Mouse (Mus musculus) megakaryocyte, adult 5-6 weeks (primary cell): Measurements from ENCODE around the gene Tpst1. TPM values are rescaled to one million over a fixed set of nuclear protein-coding genes. Genes with fewer than 3 reads are reported as not detected.

Source experiments
- ATAC-seq: 2 replicates; pipeline ENCODE4 v1.8.0; 2016; ENCODE audit warnings: mild to moderate bottlenecking, inconsistent platforms; ENCODE audit not compliant: poor library complexity, severe bottlenecking
- total RNA-seq, 2 experiments: library from RNA; stranded (forward) in 1 of 2; stranded (reverse) in 1 of 2; fragments of 153-499, 151-499 nt in 1 of 2; fragments of 221-1000, 200-1000 nt in 1 of 2; gene quantifications; 2 replicates each; pipeline versions ENCODE4 v1.2.3 to v1.2.4; 2015 to 2017

Gene Tpst1
- total RNA-seq, 2 experiments from 2014 or later, result 8.2 to 18.5 TPM

DNA sequence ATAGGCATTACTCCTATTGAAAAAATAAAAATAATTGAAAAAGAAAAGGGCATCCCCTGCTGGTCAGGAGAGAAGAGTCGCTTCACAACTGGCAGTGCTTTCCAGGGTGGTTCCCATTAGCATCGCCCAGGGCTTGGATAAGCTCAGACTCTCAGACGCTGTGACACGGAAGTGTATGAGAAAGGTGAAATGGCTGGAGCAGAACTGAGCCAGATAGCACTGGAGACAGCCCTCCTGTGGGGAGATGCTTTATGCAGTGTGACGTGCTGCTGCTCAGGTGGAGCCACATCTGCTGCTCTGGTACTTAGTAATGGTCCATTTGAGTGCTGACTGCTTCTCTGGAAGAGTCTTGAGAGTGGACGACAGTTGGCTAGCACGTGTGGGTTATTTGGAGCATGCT lies 107.2 kb downstream of the Tpst1 start:
- ATAC-seq, result no peak

GRCm38 (mm10) chr5:130181740-130182540 lies 108.8 kb downstream of the Tpst1 start:
- ATAC-seq, result no peak

- no peak for ATAC-seq
Observed at GRCm38 (mm10) chr5:130182541-130182821, 109.4 kb downstream of the Tpst1 start.

GRCm38 (mm10) chr5:130184193-130184856 lies 111.2 kb downstream of the Tpst1 start:
- ATAC-seq, result no peak

DNA sequence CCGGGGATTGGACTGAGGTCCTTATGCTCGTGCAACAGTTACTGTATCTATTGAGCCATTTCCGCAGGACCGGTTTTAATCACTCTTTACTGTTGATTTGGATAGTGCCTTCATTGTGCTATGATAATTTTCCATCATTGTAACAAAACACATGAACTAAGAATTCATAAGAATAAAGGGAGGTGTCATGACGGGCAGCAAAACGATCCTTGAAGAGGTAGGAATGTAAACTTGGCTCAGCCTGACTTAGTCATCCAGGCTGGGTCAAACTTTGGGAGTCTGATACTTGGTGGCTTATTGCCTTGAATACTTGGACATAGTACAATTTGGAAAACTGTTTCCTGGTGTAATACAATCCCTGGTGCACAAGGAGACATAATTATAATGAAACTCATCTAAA lies 112.2 kb downstream of the Tpst1 start:
- ATAC-seq, result no peak

Other genes with a start within 250 kb of the Tpst1 start
- 3.7 TPM in 2 replicates for gene Sumf2, start 226.3 kb upstream of the Tpst1 start, total RNA-seq (2015)
- gene Sumf2, start 226.3 kb upstream of the Tpst1 start, total RNA-seq (2017), result 13.5 and 18.7 TPM in 2 replicates
- 261 and 270 TPM in 2 replicates for gene Chchd2, start 185.9 kb upstream of the Tpst1 start, total RNA-seq (2015)
- 123 and 132 TPM in 2 replicates for gene Chchd2, start 185.9 kb upstream of the Tpst1 start, total RNA-seq (2017)
- 0.07 TPM in 1 of 2 replicates, not detected in the other for gene Zbed5, start 177.6 kb upstream of the Tpst1 start, total RNA-seq (2015)
- gene Zbed5, start 177.6 kb upstream of the Tpst1 start, total RNA-seq (2017), result not detected in 2 replicates
- gene Phkg1, start 174.8 kb upstream of the Tpst1 start, total RNA-seq (2015), result not detected in 2 replicates
- gene Phkg1, start 174.8 kb upstream of the Tpst1 start, total RNA-seq (2017), result 0.41 TPM in 1 of 2 replicates, not detected in the other
- 0.71 and 2.9 TPM in 2 replicates for gene Nupr1l, start 164.8 kb upstream of the Tpst1 start, total RNA-seq (2015)
- 0.66 and 2.1 TPM in 2 replicates for gene Nupr1l, start 164.8 kb upstream of the Tpst1 start, total RNA-seq (2017)
- gene Vkorc1l1, start 131.4 kb upstream of the Tpst1 start, total RNA-seq (2015), result 34.7 and 39.4 TPM in 2 replicates
- gene Vkorc1l1, start 131.4 kb upstream of the Tpst1 start, total RNA-seq (2017), result 17.9 and 18.6 TPM in 2 replicates
- 101 and 111 TPM in 2 replicates for gene Gusb, start 70.3 kb upstream of the Tpst1 start, total RNA-seq (2015)
- gene Gusb, start 70.3 kb upstream of the Tpst1 start, total RNA-seq (2017), result 63.9 and 70.8 TPM in 2 replicates
- 20.2 and 29.5 TPM in 2 replicates for gene Asl, start 44.1 kb upstream of the Tpst1 start, total RNA-seq (2015)
- gene Asl, start 44.1 kb upstream of the Tpst1 start, total RNA-seq (2017), result 21.3 and 25.7 TPM in 2 replicates
- gene Crcp, start 44.0 kb upstream of the Tpst1 start, total RNA-seq (2015), result 49.4 and 54.0 TPM in 2 replicates
- 48.3 and 53.8 TPM in 2 replicates for gene Crcp, start 44.0 kb upstream of the Tpst1 start, total RNA-seq (2017)
- gene Kctd7, start 71.5 kb downstream of the Tpst1 start, total RNA-seq (2015), result 1.0 and 1.4 TPM in 2 replicates
- 2.2 and 8.9 TPM in 2 replicates for gene Kctd7, start 71.5 kb downstream of the Tpst1 start, total RNA-seq (2017)
- 16.8 and 19.0 TPM in 2 replicates for gene Rabgef1, start 98.5 kb downstream of the Tpst1 start, total RNA-seq (2015)
- 19.9 and 22.2 TPM in 2 replicates for gene Rabgef1, start 98.5 kb downstream of the Tpst1 start, total RNA-seq (2017)
- 33.7 and 36.5 TPM in 2 replicates for gene Tmem248, start 143.8 kb downstream of the Tpst1 start, total RNA-seq (2015)
- 35.1 and 38.1 TPM in 2 replicates for gene Tmem248, start 143.8 kb downstream of the Tpst1 start, total RNA-seq (2017)
- 31.0 and 35.4 TPM in 2 replicates for gene Sbds, start 182.2 kb downstream of the Tpst1 start, total RNA-seq (2015)
- gene Sbds, start 182.2 kb downstream of the Tpst1 start, total RNA-seq (2017), result 58.1 and 62.2 TPM in 2 replicates
- gene Tyw1, start 182.3 kb downstream of the Tpst1 start, total RNA-seq (2015), result 10.1 and 11.1 TPM in 2 replicates
- 24.0 and 24.4 TPM in 2 replicates for gene Tyw1, start 182.3 kb downstream of the Tpst1 start, total RNA-seq (2017)